Mouse (Mus musculus): ENCODE results near the gene Wdr95. TPM values are rescaled to one million over a fixed set of nuclear protein-coding genes. Genes with fewer than 3 reads are reported as not detected.

Gene Wdr95
- polyA plus RNA-seq, 1 experiment from 2014 or later = 0.36 TPM

- peak overlapping the region; percentile 33; the same call in 1 of the 2 replicates for H3K9ac ChIP-seq (replicated peaks; ENCODE audit: low read depth)
- DNase-seq (ENCODE audit: low spot score) (peak; percentile 45), ATAC-seq (no peak)
- no peaks in the 10 kb centered on the region for H3K27me3 ChIP-seq (replicated peaks; ENCODE audit: insufficient read depth, low read length)
- no peaks in the 10 kb centered on the region for H3K4me1 ChIP-seq (ENCODE audit: insufficient read depth, low read depth, low read length)
- peak overlapping the region; percentile 58 for H3K4me3 ChIP-seq (ENCODE audit: low read depth, low read length)
- 0% methylated on average over 21 of the region's 24 CpGs for WGBS
- H3K27ac ChIP-seq (ENCODE audit: low read length) = peak overlapping the region; percentile 74
- no peaks in the 10 kb centered on the region for H3K9me3 ChIP-seq (ENCODE audit: low read length)
- H3K36me3 ChIP-seq (ENCODE audit: insufficient read depth, low read length) = no peaks in the 10 kb centered on the region; the same call in 1 of the 2 replicates
- no peak for TF ChIP-seq EP300 (IDR thresholded peaks at IDR 0.05)
- no peak for TF ChIP-seq CTCF (IDR thresholded peaks at IDR 0.05)
- peak overlapping the region; percentile 96 for H3K4me2 ChIP-seq (replicated peaks; ENCODE audit: low read depth, low read length)
These were observed 107.1 kb downstream of the Wdr95 start for GRCm38 (mm10) chr5:149635556-149635955.

- H3K9me3 ChIP-seq (ENCODE audit: low read length) = no peaks in the 10 kb centered on the region
- peak within 1 kb of the TSS; percentile 96 for H3K4me2 ChIP-seq (replicated peaks; ENCODE audit: low read depth, low read length)
- TF ChIP-seq CTCF (IDR thresholded peaks at IDR 0.05) = peak; percentile 43
- no peak for TF ChIP-seq EP300 (IDR thresholded peaks at IDR 0.05)
- H3K4me3 ChIP-seq (ENCODE audit: low read depth, low read length) = peak within 1 kb of the TSS; percentile 58
- peak; percentile 99 for ATAC-seq
- peak within 1 kb of the TSS; percentile 33; the same call in 1 of the 2 replicates for H3K9ac ChIP-seq (replicated peaks; ENCODE audit: low read depth)
- no peaks in the 10 kb centered on the region for H3K27me3 ChIP-seq (replicated peaks; ENCODE audit: insufficient read depth, low read length)
- H3K4me1 ChIP-seq (ENCODE audit: insufficient read depth, low read depth, low read length) = no peaks in the 10 kb centered on the region
- under 1% methylated on average over 46 of the region's 60 CpGs for WGBS
- DNase-seq (ENCODE audit: low spot score) = peak; percentile 99
- H3K36me3 ChIP-seq (ENCODE audit: insufficient read depth, low read length) = no peaks in the 10 kb centered on the region
- peak within 1 kb of the TSS; percentile 74 for H3K27ac ChIP-seq (ENCODE audit: low read length)
These were observed 107.8 kb downstream of the Wdr95 start, which contains the start of gene Hsph1 for GRCm38 (mm10) chr5:149636075-149636920. Gene Hsph1, minus strand, starts transcription at chr5:149636376.

DNA sequence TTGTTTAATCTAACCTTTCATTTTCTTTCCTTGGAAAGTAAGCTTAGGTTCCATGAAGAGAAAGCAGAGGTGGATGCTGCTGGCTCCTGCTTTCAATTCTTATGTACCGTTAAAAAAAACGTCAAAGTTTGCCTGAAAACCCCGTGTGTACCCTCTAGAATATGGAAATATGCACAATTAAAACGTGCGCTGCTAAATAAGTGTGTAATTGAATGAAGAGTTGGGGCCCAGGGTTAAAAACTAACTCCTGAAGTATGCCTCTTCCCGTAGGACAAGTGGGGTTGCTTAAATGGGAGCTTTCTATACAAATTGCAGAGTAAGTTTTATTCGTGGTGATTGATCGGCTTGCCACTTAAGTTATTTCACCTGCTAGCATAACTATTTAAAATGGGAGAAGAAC is 108.8 kb downstream of the Wdr95 start:
- Histone ChIP-seq H3K27ac (ENCODE audit: low read length) (no peak overlapping the region), H3K27me3 (replicated peaks; ENCODE audit: insufficient read depth, low read length) (no peaks in the 10 kb centered on the region), H3K9me3 (ENCODE audit: low read length) (no peaks in the 10 kb centered on the region), H3K36me3 (ENCODE audit: insufficient read depth, low read length) (no peaks in the 10 kb centered on the region), H3K9ac (replicated peaks; ENCODE audit: low read depth) (no peak overlapping the region), H3K4me3 (ENCODE audit: low read depth, low read length) (no peak overlapping the region), H3K4me2 (replicated peaks; ENCODE audit: low read depth, low read length) (no peak overlapping the region), H3K4me1 (ENCODE audit: insufficient read depth, low read depth, low read length) (no peaks in the 10 kb centered on the region)
- no peak for TF ChIP-seq EP300 (IDR thresholded peaks at IDR 0.05)
- DNase-seq (ENCODE audit: low spot score) = no peak
- WGBS = 44% methylated on average over 8 of the region's 8 CpGs
- no peak for ATAC-seq

DNA sequence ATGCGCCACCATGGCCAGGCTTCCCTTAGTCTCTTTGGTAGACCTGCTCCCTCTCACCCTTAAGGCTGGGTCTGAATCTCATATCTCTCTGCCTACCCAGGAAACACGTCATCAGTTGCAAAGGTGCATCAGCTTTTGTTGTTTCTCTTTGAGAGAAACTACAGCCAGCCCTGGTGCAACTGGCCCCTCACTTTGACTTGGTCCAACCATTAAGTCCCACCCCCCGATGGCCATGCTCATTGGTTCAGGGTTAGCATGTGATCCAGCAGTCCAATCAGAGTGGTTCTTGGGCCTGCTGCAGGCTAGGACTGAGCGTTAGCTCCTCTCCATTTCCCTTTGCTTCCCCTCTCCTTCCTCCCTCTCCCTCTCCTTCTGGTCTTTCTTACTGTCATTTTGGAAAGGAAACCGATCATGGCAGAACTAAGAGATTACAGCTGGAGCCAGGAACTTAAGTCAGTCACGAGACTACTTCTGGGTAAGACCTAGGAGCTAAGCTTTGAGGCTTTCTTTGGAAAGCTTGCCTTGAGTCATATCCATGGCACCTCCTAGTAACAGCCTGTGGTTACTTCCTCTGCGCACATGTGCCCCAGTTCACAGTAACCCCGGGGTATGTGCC is 112.9 kb downstream of the Wdr95 start:
- TF ChIP-seq CTCF (IDR thresholded peaks at IDR 0.05) = no peak
- no peak for TF ChIP-seq EP300 (IDR thresholded peaks at IDR 0.05)
- H3K27me3 ChIP-seq (replicated peaks; ENCODE audit: insufficient read depth, low read length) = no peaks in the 10 kb centered on the region
- no peak overlapping the region for H3K4me3 ChIP-seq (ENCODE audit: low read depth, low read length)
- H3K4me1 ChIP-seq (ENCODE audit: insufficient read depth, low read depth, low read length) = no peaks in the 10 kb centered on the region
- no peak overlapping the region for H3K9ac ChIP-seq (replicated peaks; ENCODE audit: low read depth)
- WGBS = 81% methylated on average over 8 of the region's 8 CpGs
- no peak overlapping the region for H3K4me2 ChIP-seq (replicated peaks; ENCODE audit: low read depth, low read length)
- H3K9me3 ChIP-seq (ENCODE audit: low read length) = no peaks in the 10 kb centered on the region
- DNase-seq (ENCODE audit: low spot score) (no peak), ATAC-seq (no peak)
- H3K36me3 ChIP-seq (ENCODE audit: insufficient read depth, low read length) = no peaks in the 10 kb centered on the region
- no peak overlapping the region for H3K27ac ChIP-seq (ENCODE audit: low read length)

DNA sequence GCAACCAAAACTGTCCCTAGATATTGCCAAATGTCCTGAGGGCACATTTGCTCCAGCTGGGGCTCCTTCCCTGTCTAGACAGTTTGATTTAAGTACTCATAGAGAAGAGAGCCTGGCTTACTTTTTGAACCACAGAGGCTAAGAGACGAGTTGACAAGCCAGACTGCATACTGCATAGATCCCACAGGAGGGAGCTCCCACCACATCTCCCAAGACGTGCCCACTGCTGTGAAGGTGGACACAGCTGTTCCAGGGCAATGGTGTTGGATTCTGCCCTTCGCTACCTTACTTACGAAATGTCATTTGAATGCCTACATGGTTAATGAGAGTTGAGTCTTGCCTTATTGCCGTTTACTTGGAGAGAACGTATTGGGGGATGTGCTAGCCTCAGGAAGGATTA is 113.9 kb downstream of the Wdr95 start:
- Histone ChIP-seq H3K9ac (replicated peaks; ENCODE audit: low read depth) (no peak overlapping the region), H3K36me3 (ENCODE audit: insufficient read depth, low read length) (no peaks in the 10 kb centered on the region), H3K9me3 (ENCODE audit: low read length) (no peaks in the 10 kb centered on the region), H3K4me1 (ENCODE audit: insufficient read depth, low read depth, low read length) (no peaks in the 10 kb centered on the region), H3K4me2 (replicated peaks; ENCODE audit: low read depth, low read length) (no peak overlapping the region), H3K27me3 (replicated peaks; ENCODE audit: insufficient read depth, low read length) (no peaks in the 10 kb centered on the region), H3K4me3 (ENCODE audit: low read depth, low read length) (no peak overlapping the region), H3K27ac (ENCODE audit: low read length) (no peak overlapping the region)
- no peak for DNase-seq (ENCODE audit: low spot score)
- 50% methylated on average over 6 of the region's 6 CpGs for WGBS
- peak; percentile 53 for TF ChIP-seq CTCF (IDR thresholded peaks at IDR 0.05)
- TF ChIP-seq EP300 (IDR thresholded peaks at IDR 0.05) = no peak
- ATAC-seq = no peak

DNA sequence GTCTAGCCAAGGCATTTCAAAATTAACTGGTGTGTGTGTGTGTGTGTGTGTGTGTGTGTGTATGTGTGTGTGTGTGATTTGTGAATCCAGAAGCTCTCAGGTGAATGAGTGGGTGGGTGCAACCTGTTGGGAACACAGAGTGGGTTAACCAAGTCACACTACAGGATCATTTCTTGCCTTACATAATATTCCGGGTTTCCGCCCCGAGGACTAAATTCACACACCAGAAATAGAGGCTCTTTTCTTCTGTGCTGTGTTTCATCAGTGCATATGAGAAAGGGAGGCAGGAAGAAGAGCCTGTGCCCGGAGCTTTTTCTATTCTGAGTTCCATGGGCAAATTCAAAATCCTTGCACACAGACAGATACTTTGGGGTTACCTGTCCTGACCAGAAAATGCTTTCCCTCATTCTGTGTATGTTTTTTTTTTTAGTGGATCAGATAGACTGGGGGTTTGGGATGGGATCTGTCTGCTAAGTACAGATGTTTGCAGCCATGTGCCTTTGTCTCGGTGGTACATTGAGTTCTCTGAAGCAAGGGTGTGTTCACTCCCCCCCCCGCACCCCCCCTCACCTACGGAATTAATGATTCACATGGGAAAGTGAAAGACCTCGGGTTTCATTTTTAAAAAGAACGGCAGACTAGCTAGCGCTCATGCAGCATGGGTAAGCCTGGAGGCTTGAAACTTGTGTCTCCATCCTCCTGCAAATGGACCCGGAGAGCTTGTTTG is 114.5 kb downstream of the Wdr95 start:
- no peak for DNase-seq (ENCODE audit: low spot score)
- no peaks in the 10 kb centered on the region for H3K36me3 ChIP-seq (ENCODE audit: insufficient read depth, low read length)
- H3K4me3 ChIP-seq (ENCODE audit: low read depth, low read length) = no peak overlapping the region
- H3K9me3 ChIP-seq (ENCODE audit: low read length) = no peaks in the 10 kb centered on the region
- WGBS = 69% methylated on average over 11 of the region's 11 CpGs
- no peak for ATAC-seq
- TF ChIP-seq CTCF (IDR thresholded peaks at IDR 0.05) = no peak
- no peak overlapping the region for H3K27ac ChIP-seq (ENCODE audit: low read length)
- H3K4me1 ChIP-seq (ENCODE audit: insufficient read depth, low read depth, low read length) = no peaks in the 10 kb centered on the region
- no peak overlapping the region for H3K9ac ChIP-seq (replicated peaks; ENCODE audit: low read depth)
- H3K27me3 ChIP-seq (replicated peaks; ENCODE audit: insufficient read depth, low read length) = no peaks in the 10 kb centered on the region
- H3K4me2 ChIP-seq (replicated peaks; ENCODE audit: low read depth, low read length) = no peak overlapping the region
